Mouse (Mus musculus): ENCODE measurements around the gene Tead2.

- TF ChIP-seq TAL1 (IDR thresholded peaks at IDR 0.05; ENCODE audit: low read length) (no peak), GATA1 (IDR thresholded peaks at IDR 0.05; ENCODE audit: low read length) (no peak)
These were observed 16.4 kb downstream of the Tead2 start for GRCm38 (mm10) chr7:45231941-45232340.
